Mouse (Mus musculus): ENCODE measurements around the gene Hsd11b1. TPM values are rescaled to one million over a fixed set of nuclear protein-coding genes. Genes with fewer than 3 reads are reported as not detected.
"Not testable (repeated sequence)": the region's sequence is repeated elsewhere in the genome, so short reads cannot be mapped to it uniquely, and the experiment has no call there.

The Hsd11b1 gene
- polyA plus RNA-seq, 1 experiment from 2014 or later = 64.3 TPM

- no peak overlapping the region for H3K4me3 ChIP-seq (ENCODE audit: low read length)
- H3K27ac ChIP-seq (ENCODE audit: low read length) = peak overlapping the region; percentile 16; the same call in 1 of the 2 replicates
- H3K27me3 ChIP-seq (ENCODE audit: control insufficient read depth, insufficient read depth, low read depth, low read length) = no peaks in the 10 kb centered on the region
- 25% methylated on average over 3 of the region's 3 CpGs for WGBS
- ATAC-seq (ENCODE audit: low read depth) = peak; percentile 64
- no peak overlapping the region for H3K9ac ChIP-seq (ENCODE audit: low read length)
- H3K4me2 ChIP-seq (ENCODE audit: low read depth, low read length) = no peak overlapping the region
- H3K36me3 ChIP-seq (ENCODE audit: control insufficient read depth, insufficient read depth, low read length) = no peaks in the 10 kb centered on the region
- no peaks in the 10 kb centered on the region for H3K9me3 ChIP-seq (ENCODE audit: control insufficient read depth, low read length)
- H3K4me1 ChIP-seq (replicated peaks; ENCODE audit: control insufficient read depth, insufficient read depth, low read length) = peaks cover 9% of the 10 kb centered on the region; the same call in 1 of the 2 replicates
Observed at GRCm38 (mm10) chr1:193255488-193256288, 8.2 kb downstream of the Hsd11b1 start.

- peak; percentile 28; the same call in 1 of the 2 replicates for ATAC-seq (ENCODE audit: low read depth)
- Histone ChIP-seq H3K4me3 (ENCODE audit: low read length) (no peak overlapping the region), H3K4me2 (ENCODE audit: low read depth, low read length) (peak overlapping the region; percentile 7; the same call in 1 of the 2 replicates), H3K27ac (ENCODE audit: low read length) (no peak overlapping the region), H3K36me3 (ENCODE audit: control insufficient read depth, insufficient read depth, low read length) (no peaks in the 10 kb centered on the region), H3K9me3 (ENCODE audit: control insufficient read depth, low read length) (no peaks in the 10 kb centered on the region), H3K27me3 (ENCODE audit: control insufficient read depth, insufficient read depth, low read depth, low read length) (no peaks in the 10 kb centered on the region), H3K4me1 (replicated peaks; ENCODE audit: control insufficient read depth, insufficient read depth, low read length) (peaks cover 9% of the 10 kb centered on the region; the same call in 1 of the 2 replicates), H3K9ac (ENCODE audit: low read length) (no peak overlapping the region)
- 26% methylated on average over 8 of the region's 8 CpGs for WGBS
Observed at GRCm38 (mm10) chr1:193255032-193255431, 8.8 kb downstream of the Hsd11b1 start.

GRCm38 (mm10) chr1:193253895-193254294, 10.0 kb downstream of the Hsd11b1 start:
- H3K27me3 ChIP-seq (ENCODE audit: control insufficient read depth, insufficient read depth, low read depth, low read length); H3K4me2 ChIP-seq (ENCODE audit: low read depth, low read length); H3K9ac ChIP-seq (ENCODE audit: low read length); H3K4me3 ChIP-seq (ENCODE audit: low read length); H3K4me1 ChIP-seq (replicated peaks; ENCODE audit: control insufficient read depth, insufficient read depth, low read length); H3K36me3 ChIP-seq (ENCODE audit: control insufficient read depth, insufficient read depth, low read length); ATAC-seq (ENCODE audit: low read depth); H3K27ac ChIP-seq (ENCODE audit: low read length); H3K9me3 ChIP-seq (ENCODE audit: control insufficient read depth, low read length): not testable (repeated sequence)
- 63% methylated on average over 3 of the region's 3 CpGs for WGBS

- Histone ChIP-seq H3K9ac (ENCODE audit: low read length) (no peak overlapping the region), H3K4me3 (ENCODE audit: low read length) (no peak overlapping the region), H3K4me1 (replicated peaks; ENCODE audit: control insufficient read depth, insufficient read depth, low read length) (peaks cover 9% of the 10 kb centered on the region; the same call in 1 of the 2 replicates), H3K36me3 (ENCODE audit: control insufficient read depth, insufficient read depth, low read length) (no peaks in the 10 kb centered on the region), H3K27ac (ENCODE audit: low read length) (no peak overlapping the region), H3K27me3 (ENCODE audit: control insufficient read depth, insufficient read depth, low read depth, low read length) (no peaks in the 10 kb centered on the region), H3K4me2 (ENCODE audit: low read depth, low read length) (no peak overlapping the region), H3K9me3 (ENCODE audit: control insufficient read depth, low read length) (no peaks in the 10 kb centered on the region)
- no peak for ATAC-seq (ENCODE audit: low read depth)
- 17% methylated on average over 5 of the region's 5 CpGs for WGBS
Observed at GRCm38 (mm10) chr1:193252616-193253015, 11.3 kb downstream of the Hsd11b1 start.

- H3K9ac ChIP-seq (ENCODE audit: low read length) = no peak overlapping the region
- WGBS = 69% methylated on average over 7 of the region's 7 CpGs
- H3K27me3 ChIP-seq (ENCODE audit: control insufficient read depth, insufficient read depth, low read depth, low read length) = no peaks in the 10 kb centered on the region
- H3K27ac ChIP-seq (ENCODE audit: low read length) = no peak overlapping the region
- no peak for ATAC-seq (ENCODE audit: low read depth)
- H3K36me3 ChIP-seq (ENCODE audit: control insufficient read depth, insufficient read depth, low read length) = no peaks in the 10 kb centered on the region
- H3K4me1 ChIP-seq (replicated peaks; ENCODE audit: control insufficient read depth, insufficient read depth, low read length) = peaks cover 6% of the 10 kb centered on the region; the same call in 1 of the 2 replicates
- no peak overlapping the region for H3K4me2 ChIP-seq (ENCODE audit: low read depth, low read length)
- H3K4me3 ChIP-seq (ENCODE audit: low read length) = no peak overlapping the region
- H3K9me3 ChIP-seq (ENCODE audit: control insufficient read depth, low read length) = no peaks in the 10 kb centered on the region
Observed at GRCm38 (mm10) chr1:193251386-193251785, 12.5 kb downstream of the Hsd11b1 start.

- 61% methylated on average over 2 of the region's 2 CpGs for WGBS
- Histone ChIP-seq H3K36me3 (ENCODE audit: control insufficient read depth, insufficient read depth, low read length) (no peaks in the 10 kb centered on the region), H3K9ac (ENCODE audit: low read length) (no peak overlapping the region), H3K27ac (ENCODE audit: low read length) (no peak overlapping the region), H3K9me3 (ENCODE audit: control insufficient read depth, low read length) (no peaks in the 10 kb centered on the region), H3K4me2 (ENCODE audit: low read depth, low read length) (no peak overlapping the region), H3K4me3 (ENCODE audit: low read length) (no peak overlapping the region), H3K27me3 (ENCODE audit: control insufficient read depth, insufficient read depth, low read depth, low read length) (no peaks in the 10 kb centered on the region), H3K4me1 (replicated peaks; ENCODE audit: control insufficient read depth, insufficient read depth, low read length) (no peaks in the 10 kb centered on the region)
- no peak for ATAC-seq (ENCODE audit: low read depth)
Observed at GRCm38 (mm10) chr1:193250026-193250425, 13.8 kb downstream of the Hsd11b1 start.

GRCm38 (mm10) chr1:193244235-193244634, 19.6 kb downstream of the Hsd11b1 start:
- 79% methylated on average over 6 of the region's 6 CpGs for WGBS
- Histone ChIP-seq H3K27me3 (ENCODE audit: control insufficient read depth, insufficient read depth, low read depth, low read length) (no peaks in the 10 kb centered on the region), H3K36me3 (ENCODE audit: control insufficient read depth, insufficient read depth, low read length) (no peaks in the 10 kb centered on the region), H3K4me2 (ENCODE audit: low read depth, low read length) (no peak overlapping the region), H3K9ac (ENCODE audit: low read length) (no peak overlapping the region), H3K27ac (ENCODE audit: low read length) (no peak overlapping the region), H3K4me3 (ENCODE audit: low read length) (no peak overlapping the region), H3K4me1 (replicated peaks; ENCODE audit: control insufficient read depth, insufficient read depth, low read length) (no peaks in the 10 kb centered on the region; the same call in 1 of the 2 replicates), H3K9me3 (ENCODE audit: control insufficient read depth, low read length) (no peaks in the 10 kb centered on the region)
- ATAC-seq (ENCODE audit: low read depth) = no peak

- H3K36me3 ChIP-seq (ENCODE audit: control insufficient read depth, insufficient read depth, low read length) = no peaks in the 10 kb centered on the region
- H3K27me3 ChIP-seq (ENCODE audit: control insufficient read depth, insufficient read depth, low read depth, low read length) = no peaks in the 10 kb centered on the region
- 40% methylated on average over 10 of the region's 10 CpGs for WGBS
- H3K27ac ChIP-seq (ENCODE audit: low read length) = peak overlapping the region; percentile 55; the same call in 1 of the 2 replicates
- H3K4me3 ChIP-seq (ENCODE audit: low read length) = no peak overlapping the region
- no peaks in the 10 kb centered on the region; the same call in 1 of the 2 replicates for H3K4me1 ChIP-seq (replicated peaks; ENCODE audit: control insufficient read depth, insufficient read depth, low read length)
- no peak overlapping the region for H3K4me2 ChIP-seq (ENCODE audit: low read depth, low read length)
- no peaks in the 10 kb centered on the region for H3K9me3 ChIP-seq (ENCODE audit: control insufficient read depth, low read length)
- H3K9ac ChIP-seq (ENCODE audit: low read length) = no peak overlapping the region
- no peak for ATAC-seq (ENCODE audit: low read depth)
Observed at GRCm38 (mm10) chr1:193243571-193244193, 20.2 kb downstream of the Hsd11b1 start.

- Histone ChIP-seq H3K27me3 (ENCODE audit: control insufficient read depth, insufficient read depth, low read depth, low read length) (no peaks in the 10 kb centered on the region), H3K36me3 (ENCODE audit: control insufficient read depth, insufficient read depth, low read length) (no peaks in the 10 kb centered on the region), H3K27ac (ENCODE audit: low read length) (peak overlapping the region; percentile 67), H3K4me2 (ENCODE audit: low read depth, low read length) (no peak overlapping the region), H3K9ac (ENCODE audit: low read length) (no peak overlapping the region), H3K4me1 (replicated peaks; ENCODE audit: control insufficient read depth, insufficient read depth, low read length) (no peaks in the 10 kb centered on the region; the same call in 1 of the 2 replicates), H3K4me3 (ENCODE audit: low read length) (no peak overlapping the region), H3K9me3 (ENCODE audit: control insufficient read depth, low read length) (no peaks in the 10 kb centered on the region)
- WGBS = 62% methylated on average over 4 of the region's 4 CpGs
- ATAC-seq (ENCODE audit: low read depth) = peak; percentile 55
Observed at GRCm38 (mm10) chr1:193242863-193243262, 21.0 kb downstream of the Hsd11b1 start.
